Mouse (Mus musculus) cortical plate, adult 2 months (tissue): ENCODE measurements around the gene 4930544D05Rik.

Experiments
- CTCF ChIP-seq: fragments of 200-500 bp; IDR thresholded peaks from 2 replicates; pipeline ENCODE4 v1.5.1; 2011; ENCODE audit warnings: mild to moderate bottlenecking, control low read depth, low read length; ENCODE audit not compliant: insufficient read depth; ENCODE audit errors: extremely low read depth
- POLR2A ChIP-seq: fragments of 200-500 bp; IDR thresholded peaks from 2 replicates; pipeline ENCODE4 v1.6.1; 2011; ENCODE audit warnings: mild to moderate bottlenecking, low read length, control low read depth; ENCODE audit not compliant: insufficient read depth; ENCODE audit errors: extremely low read depth

GRCm38 (mm10) chr11:70583022-70583714, 32.5 kb upstream of the 4930544D05Rik start:
- TF ChIP-seq CTCF: no peak
- TF ChIP-seq POLR2A: no peak
